Mouse (Mus musculus): ENCODE results near the gene Pkp1. TPM values are rescaled to one million over a fixed set of nuclear protein-coding genes. Genes with fewer than 3 reads are reported as not detected.
A peak's percentile ranks its signal among the peaks of the same experiment; 100 is the strongest.

Gene Pkp1
- total RNA-seq, 2 experiments from 2014 or later = 0.10 to 0.14 TPM

- intact Hi-C loops (cut with DNase I) = no loop called here
Measured at GRCm38 (mm10) chr1:135861980-135862552, 56.9 kb downstream of the Pkp1 start.

GRCm38 (mm10) chr1:135861091-135861490 is 57.9 kb downstream of the Pkp1 start:
- DNase-seq = peak in 1 of 2 experiments; percentile 27
- intact Hi-C loops (cut with DNase I) = no loop called here

More at GRCm38 (mm10) chr1:135861980-135862552, 56.9 kb downstream of the Pkp1 start:
- peak; percentile 74 to 77 for DNase-seq

- intact Hi-C loops (cut with DNase I) = no loop called here
- peak; percentile 18 to 55 for DNase-seq
Measured at GRCm38 (mm10) chr1:135858533-135858932, 60.5 kb downstream of the Pkp1 start.

- intact Hi-C loops (cut with DNase I) = no loop called here
- DNase-seq = peak; percentile 48 to 60
Measured at GRCm38 (mm10) chr1:135857137-135857775, 61.8 kb downstream of the Pkp1 start.

GRCm38 (mm10) chr1:135856070-135856469 is 62.9 kb downstream of the Pkp1 start:
- intact Hi-C loops (cut with DNase I) = no loop called here
- DNase-seq = peak; percentile 44 to 61

GRCm38 (mm10) chr1:135855344-135855687 is 63.7 kb downstream of the Pkp1 start:
- intact Hi-C loops (cut with DNase I) = no loop called here
- peak; percentile 28 to 43 for DNase-seq

GRCm38 (mm10) chr1:135854591-135855343 is 64.2 kb downstream of the Pkp1 start:
- DNase-seq = peak; percentile 25 to 34
- intact Hi-C loops (cut with DNase I) = no loop called here

GRCm38 (mm10) chr1:135853200-135853599 is 65.8 kb downstream of the Pkp1 start:
- intact Hi-C loops (cut with DNase I) = no loop called here
- peak; percentile 5 to 10 for DNase-seq

GRCm38 (mm10) chr1:135852044-135852756 is 66.8 kb downstream of the Pkp1 start:
- intact Hi-C loops (cut with DNase I) = no loop called here
- DNase-seq = peak; percentile 6 to 22

GRCm38 (mm10) chr1:135850722-135851512 is 68.1 kb downstream of the Pkp1 start:
- intact Hi-C loops (cut with DNase I) = loop anchor here (2.0 kb wide), 1 partner anchor 32 kb away; no protein-coding TSS in a partner anchor
- peak in 1 of 2 experiments; percentile 76 for DNase-seq

- intact Hi-C loops (cut with DNase I) = no loop called here
- peak; percentile 75 to 81 for DNase-seq
Measured at GRCm38 (mm10) chr1:135847611-135848351, 71.2 kb downstream of the Pkp1 start.

- DNase-seq = peak in 1 of 2 experiments; percentile 71
- intact Hi-C loops (cut with DNase I) = no loop called here
Measured at GRCm38 (mm10) chr1:135847139-135847562, 71.9 kb downstream of the Pkp1 start.

GRCm38 (mm10) chr1:135846632-135847031 is 72.4 kb downstream of the Pkp1 start:
- intact Hi-C loops (cut with DNase I) = no loop called here
- peak in 1 of 2 experiments; percentile 17 for DNase-seq

- intact Hi-C loops (cut with DNase I) = no loop called here
Measured at GRCm38 (mm10) chr1:135844481-135844880, 74.5 kb downstream of the Pkp1 start.

GRCm38 (mm10) chr1:135843519-135844262 is 75.3 kb downstream of the Pkp1 start:
- intact Hi-C loops (cut with DNase I) = no loop called here
- peak in 1 of 2 experiments; percentile 31 for DNase-seq

More at GRCm38 (mm10) chr1:135844481-135844880, 74.5 kb downstream of the Pkp1 start:
- peak; percentile 69 to 73 for DNase-seq

GRCm38 (mm10) chr1:135840675-135841395 is 78.2 kb downstream of the Pkp1 start:
- intact Hi-C loops (cut with DNase I) = no loop called here
- no peak for DNase-seq

GRCm38 (mm10) chr1:135839065-135839464 is 79.9 kb downstream of the Pkp1 start:
- DNase-seq = peak in 1 of 2 experiments; percentile 27
- intact Hi-C loops (cut with DNase I) = no loop called here

- peak; percentile 9 to 32 for DNase-seq
- intact Hi-C loops (cut with DNase I) = no loop called here
Measured at GRCm38 (mm10) chr1:135838626-135839025, 80.4 kb downstream of the Pkp1 start.
